Mouse (Mus musculus) left cerebral cortex, postnatal 4 days (tissue): ENCODE measurements around the gene Olfr201. TPM values are rescaled to one million over a fixed set of nuclear protein-coding genes. Genes with fewer than 3 reads are reported as not detected.
"Not testable (repeated sequence)": the region's sequence is repeated elsewhere in the genome, so short reads cannot be mapped to it uniquely, and the experiment has no call there.

ENCODE experiments used
- DNase-seq: peaks from one replicate; pipeline ENCODE4 v3.0.0-alpha.2; 2022
- intact Hi-C: fragments of 180-260 bp; cut with DNase I; formaldehyde crosslinking; loops from one replicate; pipeline ENCODE4 v1.15.1; 2025
- total RNA-seq, 2 experiments: library from RNA; stranded (reverse); gene quantifications; 2 replicates each; pipeline ENCODE4 v1.2.3; 2021

Gene Olfr201
- not detected for total RNA-seq

DNA sequence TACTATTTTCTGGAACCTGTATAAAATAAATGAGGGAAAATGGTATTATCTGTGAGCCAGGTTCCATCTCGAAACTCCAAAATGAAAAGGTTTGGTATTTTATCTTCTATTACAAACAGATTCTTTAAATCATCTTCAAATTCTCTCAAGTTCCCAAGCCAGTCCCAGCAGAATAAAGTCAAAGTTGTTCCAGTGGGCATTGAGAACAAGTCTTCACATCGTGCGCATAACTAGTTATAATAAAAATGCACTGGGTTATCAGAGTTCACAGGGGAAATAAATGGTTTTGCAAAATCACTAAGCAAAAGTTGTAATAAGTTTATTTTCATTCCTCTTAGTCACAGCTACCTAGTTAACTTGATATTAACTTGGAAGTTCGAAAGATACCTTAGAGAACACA, at the start of gene Olfr201:
TSS of gene Olfr201 (minus strand) at position 101 of the 400 bp plus-strand sequence.
- intact Hi-C loops, DNase-seq: not testable (repeated sequence)

DNA sequence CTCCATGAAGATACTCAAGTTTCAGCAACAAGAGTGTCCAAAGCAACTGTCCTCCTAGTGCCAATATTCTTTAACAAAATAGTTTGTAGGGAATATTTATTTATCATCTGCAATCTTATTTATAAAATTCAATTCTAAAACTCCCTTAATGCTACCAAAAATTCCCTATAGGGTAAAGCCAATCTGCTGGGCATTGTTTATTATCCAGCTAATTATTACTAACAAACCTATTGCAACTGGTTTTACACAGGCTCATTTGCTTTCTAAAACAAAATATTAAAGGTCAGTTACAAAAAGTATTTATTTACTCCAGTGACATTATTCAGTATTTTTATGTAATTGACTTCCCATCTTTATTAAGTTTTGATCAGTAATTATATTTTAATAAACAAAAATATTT, 45.7 kb upstream of the Olfr201 start, which contains the start of gene Olfr204:
TSS of gene Olfr204 (minus strand) at position 101 of the 400 bp plus-strand sequence.
- intact Hi-C loops, result no loop called here
- DNase-seq, result no peak

DNA sequence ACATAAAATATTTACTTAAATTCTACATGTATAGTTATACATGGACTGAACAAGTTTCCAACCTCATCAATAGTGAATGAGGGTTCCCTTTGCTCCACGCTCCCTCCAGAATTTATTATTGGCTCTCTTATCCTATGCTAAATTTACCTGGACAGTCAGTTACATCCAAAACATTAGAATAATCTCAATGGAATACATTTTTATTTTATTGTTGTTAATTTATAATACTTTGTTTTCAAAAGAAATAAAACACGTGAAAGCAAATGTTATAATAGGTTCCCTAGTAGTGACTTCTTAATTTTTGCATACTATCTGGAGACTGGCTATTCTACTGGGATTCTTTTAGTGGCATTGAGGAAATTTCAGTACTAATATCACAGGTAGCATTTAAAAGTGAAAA, 26.1 kb upstream of the Olfr201 start, which contains the start of gene Olfr203:
TSS of gene Olfr203 (plus strand) at position 301 of the 400 bp plus-strand sequence.
- DNase-seq, result no peak
- intact Hi-C loops, result no loop called here

GRCm38 (mm10) chr16:59287576-59287975, 15.1 kb upstream of the Olfr201 start:
- intact Hi-C loops, DNase-seq: not testable (repeated sequence)

GRCm38 (mm10) chr16:59286693-59287092, 14.3 kb upstream of the Olfr201 start, which contains the start of gene Olfr202:
Olfr202 (minus strand) TSS chr16:59286793.
- DNase-seq, result no peak
- intact Hi-C loops, result no loop called here

GRCm38 (mm10) chr16:59283476-59283875, 11.0 kb upstream of the Olfr201 start:
- intact Hi-C loops, result no loop called here
- no peak for DNase-seq

DNA sequence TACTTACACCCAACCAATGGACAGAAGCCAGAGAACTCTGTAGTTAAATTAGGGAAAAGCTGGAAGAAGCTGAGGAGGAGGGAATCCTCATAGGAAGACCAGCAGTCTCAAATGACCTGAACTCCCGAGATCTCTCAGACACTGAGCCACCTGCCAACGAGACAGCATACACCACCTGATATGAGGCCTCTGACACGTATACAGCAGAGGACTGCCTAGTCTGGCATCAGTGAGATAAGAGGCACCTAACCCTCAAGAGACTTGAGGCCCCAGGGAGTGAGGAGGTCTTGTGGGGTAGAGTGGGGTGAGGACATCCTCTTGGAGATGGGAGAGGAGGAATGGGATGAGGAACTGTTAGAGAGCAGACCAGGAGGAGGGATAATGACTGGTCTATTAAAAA, 8.1 kb upstream of the Olfr201 start:
- intact Hi-C loops, result no loop called here
- DNase-seq, result no peak

DNA sequence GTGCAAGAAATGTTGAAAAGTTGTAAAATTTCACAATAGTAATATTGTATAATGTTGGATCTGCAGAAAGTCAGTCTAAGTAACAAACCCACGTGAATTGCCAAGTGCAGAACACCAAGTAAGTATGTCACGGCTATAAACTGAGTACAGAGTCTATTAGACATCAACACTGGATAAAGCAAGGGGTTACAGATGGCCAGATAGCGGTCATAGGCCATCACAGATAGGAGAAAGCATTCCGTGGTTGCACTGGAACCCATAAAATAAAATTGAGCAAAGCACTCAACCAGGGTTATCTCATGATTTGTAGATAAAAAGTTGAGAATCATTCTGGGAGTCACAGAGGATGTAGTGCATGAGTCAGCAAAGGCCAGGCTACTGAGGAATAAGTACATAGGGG, 3.3 kb downstream of the Olfr201 start:
- intact Hi-C loops, DNase-seq: not testable (repeated sequence)

DNA sequence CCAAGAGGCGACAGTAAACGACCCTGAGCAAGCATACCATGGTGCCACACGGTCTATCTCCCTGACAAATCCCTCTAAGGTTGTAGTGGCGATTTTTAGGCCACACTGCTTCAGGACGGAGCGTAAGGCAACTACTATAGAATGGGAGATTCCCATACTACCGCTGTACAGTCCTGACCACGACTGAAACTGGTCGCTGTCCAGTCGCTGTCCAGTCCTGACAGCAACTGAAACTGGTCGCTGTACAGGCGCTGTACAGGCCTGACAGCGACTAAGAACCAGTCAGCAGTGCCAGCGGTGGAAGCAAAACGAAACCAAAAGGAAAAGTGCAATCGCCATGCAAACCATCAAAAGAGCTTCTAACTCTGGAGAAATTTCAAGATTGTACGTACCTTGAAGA, 22.7 kb downstream of the Olfr201 start:
- no peak for DNase-seq
- intact Hi-C loops, result no loop called here

DNA sequence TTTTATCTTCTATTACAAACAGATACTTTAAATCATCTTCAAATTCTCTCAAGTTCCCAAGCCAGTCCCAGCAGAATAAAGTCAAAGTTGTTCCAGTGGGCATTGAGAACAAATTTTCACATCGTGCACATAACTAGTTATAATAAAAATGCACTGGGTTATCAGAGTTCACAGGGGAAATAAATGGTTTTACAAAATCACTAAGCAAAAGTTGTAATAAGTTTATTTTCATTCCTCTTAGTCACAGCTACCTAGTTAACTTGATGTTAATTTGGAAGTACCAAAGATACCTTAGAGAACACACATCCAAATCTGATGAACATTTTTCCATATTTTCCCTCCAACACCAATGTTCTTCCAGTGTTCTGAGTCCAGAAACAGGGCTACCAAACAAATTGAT, 52.8 kb downstream of the Olfr201 start, which contains the start of gene Olfr199:
TSS of gene Olfr199 (minus strand) at position 101 of the 400 bp plus-strand sequence.
- DNase-seq, intact Hi-C loops: not testable (repeated sequence)

DNA sequence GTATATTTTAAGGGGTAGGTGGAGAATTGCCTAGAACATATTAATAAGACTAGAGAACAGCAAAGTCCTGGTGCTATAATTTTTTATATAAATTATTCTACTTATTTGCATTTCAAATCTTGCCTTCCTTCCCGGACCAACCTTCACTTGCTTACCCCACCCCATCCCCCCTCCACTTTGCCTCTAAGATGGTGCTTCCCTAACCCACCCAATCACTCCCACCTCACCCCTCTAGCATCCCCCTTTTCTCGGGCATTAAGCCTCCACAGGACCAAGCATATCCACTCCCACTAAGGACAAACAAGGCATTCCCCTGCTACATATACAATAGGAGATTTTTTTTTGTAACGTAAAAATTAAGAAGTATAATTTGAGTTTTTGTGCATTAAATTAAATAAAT, 54.6 kb downstream of the Olfr201 start:
- intact Hi-C loops, DNase-seq: not testable (repeated sequence)

Other genes starting within 250 kb of the Olfr201 start
- not detected for gene Olfr186, start 242.3 kb downstream of the Olfr201 start, total RNA-seq
- not detected for gene Olfr187, start 232.9 kb downstream of the Olfr201 start, total RNA-seq
- gene Olfr190, start 194.6 kb downstream of the Olfr201 start, total RNA-seq, result not detected
- not detected for gene Olfr191, start 182.8 kb downstream of the Olfr201 start, total RNA-seq
- gene Olfr193, start 160.8 kb downstream of the Olfr201 start, total RNA-seq, result not detected
- not detected for gene Olfr194, start 151.6 kb downstream of the Olfr201 start, total RNA-seq
- not detected for gene Olfr195, start 125.6 kb downstream of the Olfr201 start, total RNA-seq
- gene Olfr196, start 102.2 kb downstream of the Olfr201 start, total RNA-seq, result not detected
- not detected for gene Olfr198, start 69.1 kb downstream of the Olfr201 start, total RNA-seq
- gene Olfr199, start 52.9 kb downstream of the Olfr201 start, total RNA-seq, result not detected
- not detected for gene Olfr202, start 14.2 kb upstream of the Olfr201 start, total RNA-seq
- not detected for gene Olfr203, start 26.2 kb upstream of the Olfr201 start, total RNA-seq
- under 1 TPM; 0.06 to 0.12 TPM for gene Olfr204, start 45.6 kb upstream of the Olfr201 start, total RNA-seq
- not detected for gene Olfr205, start 58.5 kb upstream of the Olfr201 start, total RNA-seq
- not detected for gene Olfr206, start 76.6 kb upstream of the Olfr201 start, total RNA-seq
- gene Olfr209, start 91.4 kb upstream of the Olfr201 start, total RNA-seq, result not detected
- not detected for gene Gabrr3, start 134.7 kb upstream of the Olfr201 start, total RNA-seq
- gene Riox2, start 199.1 kb upstream of the Olfr201 start, total RNA-seq, result 10 to 100 TPM; 15.9 to 16.0 TPM